7 mouse cellular contexts compared by ENCODE assay signal in genomic region chr10:9575605-9576004, GRCm38 (mm10).
DNase-seq lines count a peak whose midpoint lies in the region; ATAC-seq and TF ChIP-seq lines count a peak whose summit lies in the region.

No protein-coding gene starts in this region.

- H3K9ac ChIP-seq in ES-Bruce4 (ENCODE audit: low read depth, poor library complexity, severe bottlenecking): no peak overlapping the region
- no peak overlapping the region for H3K9ac ChIP-seq in kidney, postnatal 0 days (ENCODE audit: low read depth, low read length)

- 36% methylated on average over 4 of the region's 4 CpGs for WGBS in kidney, postnatal 0 days

- no peak overlapping the region for H3K4me2 ChIP-seq in kidney, postnatal 0 days (ENCODE audit: low read length)

- H3K36me3 ChIP-seq in ES-Bruce4 (ENCODE audit: control insufficient read depth, insufficient read depth, low read length, poor library complexity, severe bottlenecking): no peaks in the 10 kb centered on the region
- no peaks in the 10 kb centered on the region for H3K36me3 ChIP-seq in kidney, postnatal 0 days (ENCODE audit: insufficient read depth, low read length)

- peak; percentile 77 for DNase-seq in adipocyte (ENCODE audit: low spot score)
- peak; percentile 44 to 49 for DNase-seq in cerebellum, postnatal 36 days
- peak; percentile 42 for DNase-seq in kidney, postnatal 0 days (ENCODE audit: low spot score)
- DNase-seq in lung, postnatal 14 days: peak; percentile 73
- peak; percentile 9 to 56 for DNase-seq in spleen, adult 18-20 months

- no peaks in the 10 kb centered on the region for H3K27me3 ChIP-seq in ES-Bruce4 (ENCODE audit: control insufficient read depth, insufficient read depth, low read length, poor library complexity, severe bottlenecking)
- H3K27me3 ChIP-seq in kidney, postnatal 0 days (ENCODE audit: insufficient read depth, low read length): no peaks in the 10 kb centered on the region

- no peak for TF ChIP-seq POLR2A in ES-Bruce4 (IDR thresholded peaks at IDR 0.05; ENCODE audit: insufficient read depth, low read length)

- H3K4me3 ChIP-seq in ES-Bruce4 (ENCODE audit: low read depth, low read length): no peak overlapping the region
- no peak overlapping the region for H3K4me3 ChIP-seq in kidney, postnatal 0 days (replicated peaks; ENCODE audit: low read depth, low read length)

- TF ChIP-seq CTCF in ES-Bruce4 (IDR thresholded peaks at IDR 0.05; ENCODE audit: low read depth, low read length): peak; percentile 79
- peak; percentile 75 for TF ChIP-seq CTCF in kidney, postnatal 0 days (IDR thresholded peaks at IDR 0.05; ENCODE audit: low read depth)

- no peaks in the 10 kb centered on the region for H3K4me1 ChIP-seq in ES-Bruce4 (ENCODE audit: control insufficient read depth, insufficient read depth, low read length)
- H3K4me1 ChIP-seq in kidney, postnatal 0 days (replicated peaks; ENCODE audit: insufficient read depth, low read length): no peaks in the 10 kb centered on the region

- no peak for TF ChIP-seq EP300 in ES-Bruce4 (IDR thresholded peaks at IDR 0.05; ENCODE audit: insufficient read depth, low read depth, low read length)

- H3K9me3 ChIP-seq in ES-Bruce4 (replicated peaks; ENCODE audit: control insufficient read depth, insufficient read depth, low read length, poor library complexity, severe bottlenecking): no peaks in the 10 kb centered on the region
- no peaks in the 10 kb centered on the region for H3K9me3 ChIP-seq in kidney, postnatal 0 days (replicated peaks; ENCODE audit: low read length)

- ATAC-seq in granulocyte monocyte progenitor cell, adult 5-6 weeks (replicated peaks; ENCODE audit: poor library complexity, severe bottlenecking): peak; percentile 89
- no peak for ATAC-seq in kidney, postnatal 0 days (replicated peaks; ENCODE audit: low FRiP score, low read depth)

- no peak overlapping the region for H3K27ac ChIP-seq in ES-Bruce4 (ENCODE audit: insufficient read depth, low read length)
- H3K27ac ChIP-seq in kidney, postnatal 0 days: no peak overlapping the region
